Mouse (Mus musculus) sigmoid colon, adult 10 weeks (tissue): ENCODE results near the gene Lamp5. TPM values are rescaled to one million over a fixed set of nuclear protein-coding genes. Genes with fewer than 3 reads are reported as not detected.

Experiments used
- polyA plus RNA-seq: library from polyadenylated mRNA; stranded (reverse); fragments of 350-450 nt; fragmentation: Illumina TruSeq; extraction: RNeasy Lipid Tissue Mini Kit (QIAGEN cat#74804); gene quantifications from one replicate; pipeline ENCODE4 v1.2.3, GENCODE M21; 2014; ENCODE audit warnings: low read depth, low replicate concordance

Gene Lamp5
- polyA plus RNA-seq, result not detected

GRCm38 (mm10) chr2:136051688-136052289, at the start of gene Lamp5:
TSS of gene Lamp5 (plus strand) at chr2:136052239.

